Comparison of ENCODE assay signal across 12 mouse cellular contexts in genomic region chr3:122430780-122431497, GRCm38 (mm10).
A peak's percentile ranks its signal among the peaks of the same experiment; 100 is the strongest.
DNase-seq lines count a peak whose midpoint lies in the region; ATAC-seq and TF ChIP-seq lines count a peak whose summit lies in the region.
"Had no signal": no experiment of that assay in that cellular context is flagged by ENCODE, and none has a peak within 500 bp of the region (broad histone marks: within the 10 kb centered on the region; RNA-seq: fewer than 3 reads in every experiment).

No protein-coding gene starts in this region.

- no peak overlapping the region for H3K4me3 ChIP-seq in liver, adult 2 months (ENCODE audit: insufficient read depth, low read depth, low read length)
- H3K4me3 ChIP-seq in liver, postnatal 0 days (ENCODE audit: low read depth, low read length), result no peak overlapping the region
- H3K4me3 ChIP-seq: heart, embryonic 15.5 days; left cerebral cortex, adult 2 months; megakaryocyte, embryonic 14.5 days had no signal

- intact Hi-C loops in heart, postnatal 25 days (cut with DNase I), result no loop called here
- intact Hi-C loops in left cerebral cortex, postnatal 4 days (cut with DNase I), result no loop called here

- no peaks in the 10 kb centered on the region for H3K9me3 ChIP-seq in liver, postnatal 0 days (ENCODE audit: low read length)
- H3K9me3 ChIP-seq: G1E; heart, embryonic 15.5 days; megakaryocyte, embryonic 14.5 days had no signal

- peaks cover 14% of the 10 kb centered on the region for H3K4me1 ChIP-seq in liver, adult 2 months (ENCODE audit: control insufficient read depth, insufficient read depth, low read length)
- H3K4me1 ChIP-seq in liver, postnatal 0 days (ENCODE audit: insufficient read depth), result peaks cover 17% of the 10 kb centered on the region
- H3K4me1 ChIP-seq: megakaryocyte, embryonic 14.5 days had no signal

- no peaks in the 10 kb centered on the region for H3K27me3 ChIP-seq in liver, adult 2 months (ENCODE audit: control insufficient read depth, insufficient read depth, low read length)
- no peaks in the 10 kb centered on the region for H3K27me3 ChIP-seq in liver, postnatal 0 days (ENCODE audit: insufficient read depth, low read length)

- DNase-seq in liver, adult 2 months (ENCODE audit: extremely low read depth, low read depth, low spot score), result peak; percentile 31
- DNase-seq in liver, postnatal 0 days, result no peak
- DNase-seq in adrenal gland, postnatal 10 days, result peak; percentile 75
- peak; percentile 27 for DNase-seq in heart, postnatal 25 days (ENCODE audit: low spot score)
- DNase-seq in lung, postnatal 14 days, result peak; percentile 29
- DNase-seq in layer of hippocampus, adult 18-20 months (ENCODE audit: low spot score in 2 of 2), result no peak
- no peak for DNase-seq in left cerebral cortex, postnatal 4 days
- DNase-seq in cerebellum, adult 8-10 months, result no peak

- 79% methylated on average over 7 of the region's 7 CpGs for WGBS in liver, adult 2 months
- WGBS in liver, postnatal 0 days (ENCODE audit: insufficient replicate concordance), result 63% methylated on average over 7 of the region's 7 CpGs

- no peak overlapping the region for H3K27ac ChIP-seq in liver, adult 2 months (replicated peaks; ENCODE audit: insufficient read depth, low read depth, low read length)
- H3K27ac ChIP-seq in liver, postnatal 0 days (ENCODE audit: low read depth), result no peak overlapping the region
- H3K27ac ChIP-seq: heart, embryonic 15.5 days; left cerebral cortex, adult 2 months had no signal

- no peak for ATAC-seq in liver, postnatal 0 days

- no peak overlapping the region for H3K4me2 ChIP-seq in liver, postnatal 0 days (ENCODE audit: low read depth, low read length)
- H3K4me2 ChIP-seq: heart, embryonic 15.5 days had no signal

- no peak for TF ChIP-seq CTCF in liver, adult 2 months (IDR thresholded peaks at IDR 0.05; ENCODE audit: low read depth, low read length)
- no peak for TF ChIP-seq CTCF in liver, postnatal 0 days (IDR thresholded peaks at IDR 0.05; ENCODE audit: low read depth)

- no peak overlapping the region for H3K9ac ChIP-seq in liver, adult 2 months (ENCODE audit: low read depth, low read length)
- no peak overlapping the region for H3K9ac ChIP-seq in liver, postnatal 0 days (replicated peaks)
- H3K9ac ChIP-seq: heart, embryonic 15.5 days had no signal

- H3K79me2 ChIP-seq in liver, adult 2 months (ENCODE audit: control insufficient read depth, insufficient read depth, low read length), result peaks cover 8% of the 10 kb centered on the region; the same call in 1 of the 2 replicates

- no peak for TF ChIP-seq EP300 in liver, postnatal 0 days (IDR thresholded peaks at IDR 0.05; ENCODE audit: low read depth)

- no peak for TF ChIP-seq POLR2A in liver, adult 2 months (IDR thresholded peaks at IDR 0.05; ENCODE audit: extremely low read depth, insufficient read depth, low read length)

- peaks cover 4% of the 10 kb centered on the region; the same call in 1 of the 2 replicates for H3K36me3 ChIP-seq in liver, adult 2 months (ENCODE audit: control insufficient read depth, insufficient read depth, low read length)
- peaks cover 5% of the 10 kb centered on the region; the same call in 1 of the 2 replicates for H3K36me3 ChIP-seq in liver, postnatal 0 days (replicated peaks; ENCODE audit: insufficient read depth, low read length)
- H3K36me3 ChIP-seq: G1E; heart, embryonic 15.5 days had no signal

Comparison
In these comparisons a context has a peak if more than half of its experiments do, and no peak if none do; other contexts are left out.
1. DNase-seq: peak in liver, adult 2 months (single experiment), adrenal gland, postnatal 10 days (single experiment), heart, postnatal 25 days (single experiment) and lung, postnatal 14 days (single experiment); none in liver, postnatal 0 days (single experiment), layer of hippocampus, adult 18-20 months (0 of 2), left cerebral cortex, postnatal 4 days (single experiment) and cerebellum, adult 8-10 months (single experiment).